Mouse (Mus musculus) frontal cortex, postnatal 25 days (tissue): ENCODE data around the gene Oit3.
"Not testable (repeated sequence)": the region's sequence is repeated elsewhere in the genome, so short reads cannot be mapped to it uniquely, and the experiment has no call there.

Experiments
- DNase-seq, 2 experiments: peaks; one replicate each; pipeline ENCODE4 v3.0.0; 2022; ENCODE audit warnings: low spot score in 2 of 2

The Oit3 gene

DNA sequence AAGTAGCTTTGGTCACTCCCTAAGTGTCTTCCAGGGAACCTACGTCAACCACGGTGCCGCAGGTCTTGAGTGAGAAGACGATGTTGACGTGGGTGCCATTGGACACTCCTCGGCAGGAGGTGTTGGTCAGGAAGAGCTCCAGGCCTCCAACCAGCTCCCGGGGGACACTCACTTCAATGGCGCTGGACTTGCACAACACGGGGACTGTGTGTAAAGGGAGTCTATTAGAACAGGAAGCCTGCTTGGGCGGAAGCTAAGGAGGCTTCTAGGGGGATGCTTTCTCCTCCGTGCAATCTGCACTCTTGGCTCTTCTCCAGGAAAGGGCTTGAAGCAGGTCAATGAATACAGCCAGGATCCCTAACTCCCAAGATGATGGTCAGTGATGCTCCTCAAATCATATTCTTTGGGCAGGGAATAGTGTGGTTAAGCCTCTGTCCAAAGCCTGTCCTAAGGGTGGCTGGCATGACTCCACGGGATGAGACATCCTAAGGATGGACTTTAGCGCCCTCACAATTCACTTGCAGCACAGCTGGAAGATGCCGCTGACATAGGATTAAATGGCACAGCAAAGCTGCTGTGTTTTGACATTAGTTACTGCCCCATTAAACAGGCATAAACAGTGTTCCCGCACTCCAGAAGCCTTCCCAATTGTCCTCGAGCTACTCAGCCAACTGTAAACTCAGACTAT is 12.0 kb downstream of the Oit3 start:
- DNase-seq = no peak

- DNase-seq = no peak
Observed at GRCm38 (mm10) chr10:59426371-59426770, 15.2 kb downstream of the Oit3 start.

- no peak for DNase-seq
Observed at GRCm38 (mm10) chr10:59425369-59425768, 16.2 kb downstream of the Oit3 start.

- DNase-seq = no peak
Observed at GRCm38 (mm10) chr10:59424453-59424852, 17.1 kb downstream of the Oit3 start.

DNA sequence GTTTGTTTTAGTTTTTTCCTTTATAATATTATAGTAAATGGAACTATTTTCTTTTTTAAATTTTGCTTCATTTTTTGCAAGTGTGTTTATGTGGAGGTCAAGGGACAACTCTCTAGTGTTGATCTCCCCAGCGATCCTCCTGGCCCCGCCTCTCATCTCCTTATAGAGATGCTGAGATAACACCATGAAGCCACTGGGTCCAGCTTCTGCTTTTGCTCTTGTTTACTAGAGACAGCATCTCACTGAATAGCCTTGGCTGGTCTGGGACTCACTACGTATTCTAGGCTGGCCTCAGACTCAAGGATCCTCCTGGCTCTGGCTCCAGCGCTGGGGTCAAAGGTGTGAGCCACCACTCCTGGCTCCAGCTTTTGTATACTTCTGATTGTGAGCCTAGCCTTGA is 22.1 kb downstream of the Oit3 start:
- no peak for DNase-seq

DNA sequence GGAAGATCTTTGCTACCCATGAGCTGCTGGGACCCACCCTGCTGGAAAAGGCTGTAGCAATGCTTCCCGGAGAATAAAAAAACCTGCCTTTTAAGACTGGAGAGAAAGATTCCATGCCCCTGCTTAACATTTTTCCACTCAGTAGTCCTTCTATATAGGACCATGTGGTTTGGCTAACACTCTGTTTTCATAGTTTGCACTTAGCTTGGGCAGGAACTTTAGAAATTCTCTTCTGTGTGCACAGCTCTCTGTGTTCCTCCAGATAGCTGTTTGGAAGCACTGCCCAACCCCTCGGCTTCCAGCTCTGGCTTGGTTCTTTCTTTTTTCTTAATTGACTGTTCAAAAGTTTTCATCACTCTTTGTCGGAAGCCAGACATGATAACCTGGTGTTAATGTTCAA is 25.0 kb downstream of the Oit3 start:
- DNase-seq = no peak

- no peak for DNase-seq
Observed at GRCm38 (mm10) chr10:59413711-59414110, 27.9 kb downstream of the Oit3 start.

DNA sequence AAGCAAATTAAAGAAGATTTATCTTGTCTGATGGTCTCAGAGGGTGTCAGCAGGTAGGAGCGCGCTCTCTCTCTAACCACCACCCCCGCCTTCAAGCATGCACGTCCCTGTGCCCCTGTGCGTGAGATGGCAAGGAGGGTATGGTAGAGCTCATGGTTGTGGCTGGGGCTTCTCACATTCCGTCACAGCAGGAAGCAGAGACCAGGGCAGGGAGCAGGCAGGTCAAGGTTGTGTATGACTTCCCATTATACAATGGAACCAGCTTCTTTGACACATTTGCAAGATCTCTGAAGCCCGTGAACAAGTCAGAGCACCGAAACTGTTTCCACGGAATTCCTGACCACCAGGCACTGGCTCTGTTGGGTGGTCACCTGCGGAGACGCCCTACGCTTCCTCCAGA is 31.3 kb downstream of the Oit3 start:
- no peak for DNase-seq

DNA sequence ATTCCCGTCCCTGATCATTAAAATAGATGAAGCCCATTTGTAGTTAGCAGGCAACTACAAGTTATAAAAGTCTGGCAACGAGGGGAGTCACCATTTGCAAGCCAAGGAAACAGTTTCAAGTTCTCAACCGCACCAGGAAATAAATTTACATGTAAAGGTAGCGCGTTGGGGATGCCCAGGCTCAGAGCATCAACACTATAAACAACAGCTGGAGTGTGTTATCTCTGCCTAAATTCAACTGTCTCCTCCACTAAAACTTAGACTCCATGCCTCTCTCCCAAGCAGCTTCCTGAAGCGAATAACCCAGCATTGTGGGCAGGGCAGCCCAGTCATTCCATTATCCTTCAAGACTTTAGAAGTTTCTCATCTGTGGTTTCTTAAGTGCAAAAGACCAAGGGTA is 33.1 kb downstream of the Oit3 start:
- no peak for DNase-seq

DNA sequence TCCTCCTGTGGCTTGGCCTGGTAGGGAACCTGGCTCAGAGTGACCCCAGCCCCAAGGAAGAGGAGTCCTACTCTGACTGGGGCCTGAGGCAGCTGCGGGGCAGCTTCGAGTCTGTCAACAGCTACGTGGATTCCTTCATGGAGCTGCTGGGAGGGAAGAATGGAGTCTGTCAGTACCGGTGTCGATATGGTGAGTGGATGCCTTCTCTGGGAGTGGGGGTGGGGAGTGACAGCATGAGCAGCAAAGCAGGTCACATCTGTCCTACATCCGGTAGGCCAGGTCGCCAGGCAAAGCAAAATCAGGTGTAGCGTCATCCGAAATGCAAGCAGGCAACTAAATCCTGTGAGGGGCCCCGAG is 37.8 kb downstream of the Oit3 start:
- DNase-seq = no peak

DNA sequence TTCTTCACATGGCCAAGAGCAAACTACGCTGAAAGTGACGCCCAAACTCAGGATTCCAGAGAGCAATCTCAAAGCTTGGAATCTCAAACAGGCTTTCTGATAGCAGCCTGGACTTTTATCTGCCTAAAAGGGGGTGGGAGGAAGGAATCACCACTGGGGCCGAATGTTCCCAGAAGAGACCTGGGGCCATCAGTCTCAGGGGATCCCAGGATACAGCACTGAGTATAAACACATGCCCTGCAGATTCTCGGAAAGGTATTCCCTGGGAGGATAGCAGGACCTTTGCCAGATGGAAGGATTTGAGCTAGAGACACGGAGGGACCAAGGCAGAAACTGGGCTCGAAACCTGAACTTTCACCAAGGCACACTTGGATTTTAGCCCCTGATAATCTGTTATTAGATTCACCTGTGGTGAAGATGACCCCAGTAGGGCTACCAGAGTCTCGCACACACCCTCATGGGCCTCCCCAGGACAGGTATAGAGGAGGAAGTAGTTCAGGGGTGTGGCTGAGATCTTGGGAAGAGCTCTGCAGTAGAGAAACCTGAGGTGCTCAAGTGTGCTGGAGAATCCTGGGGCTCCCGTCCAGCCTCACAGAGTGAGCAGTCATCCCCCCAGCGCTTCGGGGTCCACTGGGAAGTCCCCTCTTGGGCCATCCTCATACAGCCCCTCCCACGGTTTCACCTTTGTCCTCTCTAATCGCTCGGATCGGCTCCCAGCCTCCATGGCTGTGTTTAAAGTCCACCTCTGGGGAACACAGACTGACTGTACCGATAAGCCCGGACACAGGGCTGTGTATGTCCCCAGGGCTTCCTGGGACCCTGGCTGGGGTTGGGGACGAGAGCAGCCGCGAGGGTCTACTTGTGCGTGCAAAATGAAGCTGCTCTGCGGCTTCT is 38.4 kb downstream of the Oit3 start, which contains the start of gene Pla2g12b:
Pla2g12b (plus strand) TSS at position 762 of the 894 bp plus-strand sequence.
- no peak for DNase-seq

GRCm38 (mm10) chr10:59395461-59395860 is 46.1 kb downstream of the Oit3 start, which contains the start of gene Gm10273:
Gene Gm10273, plus strand, starts transcription at chr10:59395632.
- DNase-seq = not testable (repeated sequence)

GRCm38 (mm10) chr10:59391907-59392306 is 49.7 kb downstream of the Oit3 start:
- no peak for DNase-seq

DNA sequence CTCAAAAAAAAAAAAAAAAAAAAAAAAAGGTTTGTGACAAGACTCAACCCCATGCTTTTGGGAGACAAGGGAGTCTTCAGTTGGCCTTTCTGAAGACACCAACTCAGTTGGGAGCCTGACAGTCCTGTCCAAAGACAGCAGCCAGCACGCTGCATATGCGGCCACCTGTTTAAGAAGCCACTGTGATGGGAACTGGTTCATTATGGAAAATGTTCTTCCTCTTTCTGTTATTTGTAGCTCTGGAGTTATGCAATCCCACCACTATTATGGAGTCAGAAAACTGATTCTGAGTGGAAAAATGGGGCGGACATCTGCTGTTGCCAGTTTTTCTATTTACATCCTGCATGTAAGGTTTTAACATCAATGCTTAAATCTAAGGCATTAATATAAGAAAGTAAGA is 51.9 kb downstream of the Oit3 start:
- DNase-seq = no peak

DNA sequence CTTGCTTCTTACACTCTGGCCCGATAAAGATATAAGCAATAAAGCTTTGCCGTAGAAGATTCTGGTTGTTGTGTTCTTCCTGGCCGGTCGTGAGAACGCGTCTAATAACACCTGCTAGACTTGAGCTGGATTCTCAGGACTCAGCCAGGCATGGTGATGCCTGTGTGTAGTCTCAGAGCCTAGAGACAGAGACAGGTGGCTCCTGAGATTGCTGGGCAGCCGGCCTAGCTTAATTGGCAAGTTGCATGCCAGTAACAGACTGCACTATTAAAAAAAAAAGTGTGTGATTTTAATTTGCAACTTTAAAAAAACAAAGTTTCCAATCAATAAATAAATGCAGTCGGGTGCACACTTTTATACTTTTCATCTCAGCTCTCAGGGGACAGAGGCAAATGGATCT is 54.6 kb downstream of the Oit3 start:
- no peak for DNase-seq

DNA sequence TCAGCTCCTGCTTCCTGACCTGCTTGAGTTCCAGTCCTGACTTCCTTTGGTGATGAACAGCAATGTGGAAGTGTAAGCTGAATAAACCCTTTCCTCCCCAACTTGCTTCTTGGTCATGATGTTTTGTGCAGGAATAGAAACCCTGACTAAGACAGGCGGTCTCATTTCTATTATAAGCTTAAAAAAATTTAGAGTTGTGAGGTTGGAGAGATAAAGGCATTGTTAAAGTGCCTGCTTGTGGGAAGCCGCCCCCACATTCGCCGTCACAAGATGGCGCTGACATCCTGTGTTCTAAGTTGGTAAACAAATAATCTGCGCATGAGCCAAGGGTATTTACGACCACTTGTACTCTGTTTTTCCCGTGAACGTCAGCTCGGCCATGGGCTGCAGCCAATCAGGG is 60.0 kb downstream of the Oit3 start:
- DNase-seq = not testable (repeated sequence)

DNA sequence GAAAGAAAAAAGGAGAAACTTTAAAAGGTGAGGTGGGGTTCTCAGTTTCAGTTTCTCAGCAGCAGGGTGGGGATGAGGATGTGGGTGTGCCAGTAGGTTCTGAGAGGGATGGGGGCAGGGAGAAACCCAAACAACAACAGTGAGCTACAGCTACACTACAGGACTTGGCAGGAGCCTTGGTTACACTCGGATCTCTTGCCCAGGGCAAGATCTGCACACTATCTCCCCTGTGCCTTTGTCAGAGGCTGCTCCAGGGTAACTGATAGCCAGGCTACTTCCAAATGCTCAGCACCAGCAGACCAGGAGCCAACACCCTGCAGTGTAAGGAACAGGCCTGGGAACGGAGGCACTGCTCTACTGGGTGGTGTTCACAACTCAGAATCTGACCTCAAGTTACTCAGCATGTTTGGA is 61.2 kb downstream of the Oit3 start:
- no peak for DNase-seq

GRCm38 (mm10) chr10:59379927-59380326 is 61.7 kb downstream of the Oit3 start:
- no peak for DNase-seq

DNA sequence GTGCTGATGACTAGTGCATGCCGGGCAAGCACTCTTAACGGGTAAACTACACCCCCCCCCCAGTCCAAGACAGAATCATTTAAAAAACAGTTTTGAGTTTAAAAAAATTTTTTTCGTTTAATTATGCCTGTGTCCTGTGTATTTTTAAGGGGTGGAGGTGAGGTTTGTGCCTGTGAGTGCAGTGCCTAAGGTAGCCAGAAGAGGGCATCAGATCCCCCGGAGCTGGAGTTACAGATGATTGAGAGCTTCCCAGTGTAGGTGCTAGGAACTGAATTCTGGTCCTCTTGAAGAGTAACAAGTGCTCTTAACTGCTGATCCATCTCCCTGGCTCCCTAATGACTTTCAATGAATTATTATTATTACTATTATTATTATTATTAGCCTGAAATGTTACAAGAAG is 62.9 kb downstream of the Oit3 start:
- DNase-seq = no peak

GRCm38 (mm10) chr10:59377906-59378305 is 63.7 kb downstream of the Oit3 start:
- no peak for DNase-seq
